Mouse (Mus musculus) liver, embryonic 11.5 days (tissue): Measurements from ENCODE around the gene Cd70. TPM values are rescaled to one million over a fixed set of nuclear protein-coding genes. Genes with fewer than 3 reads are reported as not detected.

Source experiments
- ATAC-seq: fragments of 200-750 bp; cut with Nextera tagmentation; replicated peaks from 2 replicates; pipeline ENCODE4 v1.8.0; 2017; ENCODE audit warnings: moderate number of reproducible peaks, mild to moderate bottlenecking, moderate TSS enrichment, moderate library complexity; ENCODE audit not compliant: low FRiP score
- DNase-seq: peaks from one replicate; pipeline ENCODE4 v3.0.0-alpha.2; 2017; ENCODE audit warnings: low spot score
- H3K27ac ChIP-seq: fragments of 300-500 bp; sonication (generic); 2 replicates; pipeline ENCODE4 v1.5.1; 2014; ENCODE audit warnings: mild to moderate bottlenecking, low read depth, low read length, control low read depth
- H3K27me3 ChIP-seq: fragments of 300-500 bp; sonication (generic); replicated peaks from 2 replicates; pipeline ENCODE4 v1.6.1; 2014; ENCODE audit warnings: low read length, mixed read lengths; ENCODE audit not compliant: control insufficient read depth, insufficient read depth
- H3K36me3 ChIP-seq: fragments of 300-500 bp; sonication (generic); 2 replicates; pipeline ENCODE4 v1.6.1; 2014; ENCODE audit warnings: mild to moderate bottlenecking, low read length, moderate library complexity, mixed read lengths; ENCODE audit not compliant: control insufficient read depth, insufficient read depth
- H3K4me1 ChIP-seq: fragments of 300-500 bp; sonication (generic); replicated peaks from 2 replicates; pipeline ENCODE4 v1.6.1; 2014; ENCODE audit warnings: low read length, mixed read lengths; ENCODE audit not compliant: control insufficient read depth, insufficient read depth
- H3K4me2 ChIP-seq: fragments of 300-500 bp; sonication (generic); 2 replicates; pipeline ENCODE4 v1.6.1; 2014; ENCODE audit warnings: mild to moderate bottlenecking, control low read depth, moderate library complexity
- H3K4me3 ChIP-seq: fragments of 300-500 bp; sonication (generic); 2 replicates; pipeline ENCODE4 v1.5.1; 2014; ENCODE audit warnings: low read depth, low read length, control low read depth
- H3K9ac ChIP-seq: fragments of 300-500 bp; sonication (generic); 2 replicates; pipeline ENCODE4 v1.6.1; 2014; ENCODE audit warnings: low read depth, low read length, control low read depth
- H3K9me3 ChIP-seq: fragments of 300-500 bp; sonication (generic); 2 replicates; pipeline ENCODE4 v1.6.1; 2016; ENCODE audit warnings: low read length, inconsistent platforms, mixed read lengths; ENCODE audit not compliant: control insufficient read depth
- WGBS: fragments of 180-500 bp; shearing (Covaris S2); extraction: QIAGEN DNeasy Blood & Tissue Kit; methylation state at CpG from one replicate; pipeline ENCODE4 v1.1.7; 2014; 5-methylcytosine and 5-hydroxymethylcytosine counted together
- polyA plus RNA-seq: library from polyadenylated mRNA; unstranded; fragments of >200 nt; fragmentation: Nextera tagmentation; extraction: Ambion mirVana; gene quantifications from 2 replicates; pipeline ENCODE4 v1.2.1, GENCODE M21; 2014

Gene Cd70
- not detected in 2 replicates for polyA plus RNA-seq

DNA sequence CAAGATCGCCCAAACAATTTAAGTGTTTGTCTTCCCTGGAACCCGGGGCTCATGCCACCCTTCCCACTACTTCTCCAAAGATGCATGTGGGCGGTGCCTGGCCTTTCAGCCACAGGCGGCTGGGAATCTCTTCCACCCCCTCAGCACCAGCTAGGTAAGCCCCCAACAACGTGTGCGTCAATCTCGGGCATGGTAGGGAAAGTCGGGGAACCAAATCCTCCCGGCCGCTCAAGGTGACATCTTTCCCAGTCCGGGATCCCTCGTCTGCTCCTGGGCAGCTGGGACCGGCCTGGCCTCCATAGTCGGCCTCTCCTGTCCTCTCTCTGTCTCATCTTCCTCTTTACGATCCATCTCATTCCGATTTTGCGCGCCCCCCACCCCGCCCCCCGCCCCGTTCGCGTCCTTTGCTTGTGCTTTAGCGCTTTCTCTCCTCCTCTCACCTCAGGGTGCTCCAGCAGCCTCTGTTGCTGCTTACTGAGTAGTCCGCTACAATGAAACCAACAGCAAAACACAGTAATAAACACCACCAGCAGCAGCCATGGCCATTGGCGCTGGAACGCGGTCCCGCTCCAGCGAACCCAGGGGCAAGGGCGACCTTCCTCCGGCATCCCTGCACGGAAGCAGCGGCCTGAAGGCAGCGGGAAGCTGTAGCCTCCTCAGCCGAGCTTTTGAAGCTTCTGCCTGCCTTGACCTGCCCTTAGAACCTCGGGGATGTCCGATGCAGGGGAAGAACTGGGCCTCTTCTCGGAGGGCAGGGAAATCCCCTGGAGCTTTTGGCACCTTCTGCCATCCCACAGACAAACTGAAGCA lies at the start of gene Cd70:
Gene Cd70, minus strand, starts transcription at position 784 of the 810 bp plus-strand sequence.
- Histone ChIP-seq H3K4me2 (peak within 1 kb of the TSS; percentile 42), H3K4me3 (peak within 1 kb of the TSS; percentile 22), H3K36me3 (no peaks in the 10 kb centered on the region), H3K4me1 (no peaks in the 10 kb centered on the region), H3K9me3 (no peaks in the 10 kb centered on the region), H3K27me3 (peaks cover 52% of the 10 kb centered on the region), H3K27ac (no peak within 1 kb of the TSS), H3K9ac (no peak within 1 kb of the TSS)
- ATAC-seq: no peak
- DNase-seq: peak; percentile 37
- WGBS: 6% methylated on average over 38 of the region's 39 CpGs

DNA sequence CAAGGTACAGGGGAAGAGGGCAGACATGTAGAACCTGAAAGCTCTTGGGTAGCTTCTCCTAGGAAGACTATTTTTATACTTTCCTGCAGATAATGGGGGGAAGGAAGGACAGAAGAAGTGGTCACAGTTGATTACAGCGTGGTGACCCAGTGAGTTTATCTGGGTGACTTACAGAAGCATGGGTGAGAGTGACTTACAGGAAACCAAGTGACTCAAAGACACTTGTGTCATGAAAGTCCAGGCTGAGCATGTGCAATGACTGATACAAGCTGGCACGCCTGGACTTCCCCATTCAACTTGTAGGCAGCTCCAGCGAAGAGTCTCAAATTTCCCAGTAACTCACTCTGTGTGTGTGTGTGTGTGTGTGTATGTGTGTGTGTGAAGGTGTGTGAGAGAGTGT lies 48.7 kb upstream of the Cd70 start:
- Histone ChIP-seq H3K36me3 (no peaks in the 10 kb centered on the region), H3K4me3 (no peak overlapping the region), H3K27me3 (no peaks in the 10 kb centered on the region), H3K4me2 (no peak overlapping the region), H3K27ac (no peak overlapping the region), H3K9me3 (no peaks in the 10 kb centered on the region), H3K9ac (no peak overlapping the region), H3K4me1 (no peaks in the 10 kb centered on the region)
- no peak for DNase-seq
- WGBS: 38% methylated on average over 3 of the region's 3 CpGs
- peak; percentile 37; the same call in 1 of the 2 replicates for ATAC-seq

DNA sequence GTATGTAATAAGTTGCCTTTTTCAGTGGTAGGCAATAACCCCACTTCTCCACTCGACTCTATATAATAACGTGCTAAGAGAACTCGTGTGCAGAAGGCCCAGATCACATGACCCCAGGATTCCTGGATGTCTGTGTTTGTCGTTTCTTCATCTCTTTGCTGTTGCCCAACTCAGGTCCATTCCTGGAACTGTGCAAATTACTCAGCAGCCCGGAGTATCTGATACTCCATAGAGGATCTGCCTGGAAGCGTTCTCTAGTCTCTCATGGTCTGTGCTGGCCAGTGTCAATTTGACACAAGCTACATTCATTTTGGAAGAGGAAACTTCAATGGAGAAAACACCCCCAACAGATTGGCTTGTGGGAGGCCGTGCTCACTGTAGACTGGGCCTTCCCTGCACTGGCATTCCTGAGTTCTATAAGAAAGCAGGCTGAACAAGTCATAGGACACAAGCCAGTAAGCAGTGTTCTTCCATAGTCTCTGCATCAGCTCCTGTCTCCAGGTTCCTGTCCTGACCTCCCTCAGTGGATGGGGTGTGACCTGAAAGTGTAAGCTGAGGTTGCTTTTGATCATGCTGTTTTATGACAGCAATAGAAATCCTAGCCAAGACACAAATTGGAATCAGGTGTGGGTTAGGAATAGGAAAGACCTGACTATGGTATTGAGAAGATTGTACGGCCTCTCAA lies 45.9 kb upstream of the Cd70 start:
- H3K9me3 ChIP-seq: no peaks in the 10 kb centered on the region
- H3K27me3 ChIP-seq: no peaks in the 10 kb centered on the region
- DNase-seq (no peak), ATAC-seq (no peak)
- no peaks in the 10 kb centered on the region for H3K4me1 ChIP-seq
- H3K4me2 ChIP-seq: no peak overlapping the region
- H3K36me3 ChIP-seq: no peaks in the 10 kb centered on the region
- no peak overlapping the region for H3K27ac ChIP-seq
- 74% methylated on average over 8 of the region's 8 CpGs for WGBS
- no peak overlapping the region for H3K4me3 ChIP-seq
- no peak overlapping the region for H3K9ac ChIP-seq

DNA sequence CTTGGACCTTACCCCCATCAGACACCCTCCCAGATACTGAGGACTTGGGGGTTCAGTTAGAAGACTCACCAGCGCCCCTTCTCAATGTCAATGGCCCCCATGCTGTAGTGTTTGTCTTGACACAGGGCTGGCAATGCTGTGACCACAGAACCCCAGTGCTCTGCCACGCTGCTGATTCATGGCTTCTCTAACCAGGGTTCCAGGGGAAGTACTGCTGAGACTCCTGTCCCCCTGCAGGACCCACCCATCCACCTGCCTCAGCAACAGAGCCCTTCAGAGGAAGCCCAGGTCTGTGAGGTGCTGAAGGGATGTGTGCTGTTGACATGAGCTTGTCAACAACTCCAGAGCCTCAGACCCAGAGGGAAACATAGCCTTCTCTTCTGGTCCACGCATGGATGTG lies 45.2 kb upstream of the Cd70 start:
- no peak overlapping the region for H3K27ac ChIP-seq
- WGBS: 56% methylated on average over 3 of the region's 3 CpGs
- H3K4me2 ChIP-seq: no peak overlapping the region
- H3K9me3 ChIP-seq: no peaks in the 10 kb centered on the region
- H3K36me3 ChIP-seq: no peaks in the 10 kb centered on the region
- ATAC-seq: no peak
- no peak for DNase-seq
- no peak overlapping the region for H3K9ac ChIP-seq
- no peak overlapping the region for H3K4me3 ChIP-seq
- H3K4me1 ChIP-seq: no peaks in the 10 kb centered on the region
- H3K27me3 ChIP-seq: no peaks in the 10 kb centered on the region

DNA sequence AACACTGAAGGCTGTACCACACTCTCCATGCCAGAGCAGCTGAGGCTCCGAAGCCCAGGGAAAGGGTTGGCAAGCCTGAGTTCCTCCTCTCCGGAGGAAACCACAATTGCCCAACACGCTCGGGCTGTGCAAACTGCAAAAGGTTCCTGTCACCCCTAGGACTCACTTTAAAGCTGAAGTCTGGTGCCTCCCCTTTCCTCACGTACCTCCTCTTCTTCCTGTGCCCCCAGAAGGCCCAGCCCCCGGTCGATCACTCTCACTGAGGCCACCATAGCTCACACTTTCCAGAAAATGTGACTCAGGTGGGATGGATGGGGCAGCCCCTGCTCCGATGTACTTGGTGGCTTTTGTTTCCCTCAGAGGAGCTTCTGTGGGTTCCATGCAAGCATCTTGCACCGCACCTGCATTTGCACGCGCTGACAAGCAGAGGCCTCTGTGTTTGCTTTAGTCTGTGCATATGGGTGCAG lies 44.5 kb upstream of the Cd70 start, which contains the start of gene Tnfsf14:
Gene Tnfsf14, minus strand, starts transcription at position 137 of the 467 bp plus-strand sequence.
- Histone ChIP-seq H3K27ac (no peak within 1 kb of the TSS), H3K9ac (no peak within 1 kb of the TSS)
- no peak for DNase-seq

DNA sequence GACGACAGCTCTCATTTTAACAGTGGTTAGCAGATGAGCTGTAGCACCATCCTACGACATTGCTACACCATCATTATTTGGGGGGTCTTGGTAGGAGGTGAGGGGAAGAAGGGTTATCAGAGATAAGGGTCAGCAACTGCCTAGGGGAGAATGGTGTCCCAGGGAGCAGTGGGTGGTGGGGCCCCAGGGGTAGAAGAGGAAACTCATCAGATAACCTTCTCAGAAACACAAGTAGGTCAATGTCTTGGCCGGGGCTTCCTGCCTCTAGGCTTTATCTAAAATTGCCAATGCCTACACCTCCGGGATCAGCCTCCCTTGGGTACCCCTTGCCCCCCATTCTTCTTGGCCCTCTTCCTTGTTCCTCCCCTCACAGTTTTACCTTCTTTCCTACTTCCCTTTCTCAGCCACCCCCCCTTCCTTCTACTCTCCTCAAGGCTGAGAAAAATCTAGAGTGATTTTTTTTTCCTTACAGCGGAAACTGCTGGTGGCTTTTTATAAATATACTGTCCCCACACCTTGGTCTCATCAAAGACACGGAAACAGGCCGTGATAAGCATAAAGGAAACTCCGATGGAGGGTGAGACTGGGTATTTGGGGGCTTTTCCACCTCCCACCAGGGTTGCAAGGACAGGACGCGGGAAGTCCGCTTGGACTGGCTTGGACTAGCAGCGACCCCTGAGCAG lies 39.1 kb upstream of the Cd70 start:
- peak overlapping the region; percentile 37; the same call in 1 of the 2 replicates for H3K4me2 ChIP-seq
- H3K4me3 ChIP-seq: no peak overlapping the region
- no peaks in the 10 kb centered on the region for H3K36me3 ChIP-seq
- no peak overlapping the region for H3K27ac ChIP-seq
- no peaks in the 10 kb centered on the region for H3K27me3 ChIP-seq
- ATAC-seq: peak; percentile 21; the same call in 1 of the 2 replicates
- no peak for DNase-seq
- no peaks in the 10 kb centered on the region for H3K9me3 ChIP-seq
- H3K9ac ChIP-seq: no peak overlapping the region
- peaks cover 11% of the 10 kb centered on the region for H3K4me1 ChIP-seq
- 43% methylated on average over 12 of the region's 12 CpGs for WGBS

More for the DNA sequence above, 44.5 kb upstream of the Cd70 start, which contains the start of gene Tnfsf14:
- no peak within 1 kb of the TSS for H3K4me3 ChIP-seq
- no peak for ATAC-seq
- 53% methylated on average over 11 of the region's 11 CpGs for WGBS
- peak within 1 kb of the TSS; percentile 17; the same call in 1 of the 2 replicates for H3K4me2 ChIP-seq
- H3K36me3 ChIP-seq: no peaks in the 10 kb centered on the region
- peaks cover 2% of the 10 kb centered on the region; the same call in 1 of the 2 replicates for H3K4me1 ChIP-seq
- H3K27me3 ChIP-seq: no peaks in the 10 kb centered on the region
- no peaks in the 10 kb centered on the region for H3K9me3 ChIP-seq

DNA sequence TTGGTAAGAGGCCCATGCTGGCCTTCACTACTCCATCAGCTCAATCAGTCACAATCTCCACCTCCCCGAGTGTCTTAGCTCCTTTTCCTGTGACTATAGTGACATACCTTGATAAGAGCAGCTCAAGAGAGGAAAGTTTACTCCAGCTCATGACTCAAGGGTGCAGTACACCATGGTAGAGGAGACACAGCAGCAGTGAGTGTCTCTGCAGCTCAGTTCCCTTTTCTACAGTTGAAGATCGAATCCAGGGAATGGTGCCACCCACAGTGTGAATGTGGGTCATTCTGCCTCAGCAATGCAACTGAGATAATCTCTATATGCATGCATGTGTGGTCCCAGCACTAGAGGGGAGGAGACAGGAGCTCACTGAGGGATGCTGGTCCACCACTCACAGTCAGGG lies 36.1 kb upstream of the Cd70 start:
- Histone ChIP-seq H3K27ac (no peak overlapping the region), H3K4me3 (no peak overlapping the region), H3K27me3 (no peaks in the 10 kb centered on the region), H3K4me1 (peaks cover 11% of the 10 kb centered on the region), H3K9ac (no peak overlapping the region), H3K9me3 (no peaks in the 10 kb centered on the region), H3K36me3 (no peaks in the 10 kb centered on the region), H3K4me2 (no peak overlapping the region)
- WGBS: 34% methylated on average over 2 of the region's 2 CpGs
- ATAC-seq (no peak), DNase-seq (no peak)

DNA sequence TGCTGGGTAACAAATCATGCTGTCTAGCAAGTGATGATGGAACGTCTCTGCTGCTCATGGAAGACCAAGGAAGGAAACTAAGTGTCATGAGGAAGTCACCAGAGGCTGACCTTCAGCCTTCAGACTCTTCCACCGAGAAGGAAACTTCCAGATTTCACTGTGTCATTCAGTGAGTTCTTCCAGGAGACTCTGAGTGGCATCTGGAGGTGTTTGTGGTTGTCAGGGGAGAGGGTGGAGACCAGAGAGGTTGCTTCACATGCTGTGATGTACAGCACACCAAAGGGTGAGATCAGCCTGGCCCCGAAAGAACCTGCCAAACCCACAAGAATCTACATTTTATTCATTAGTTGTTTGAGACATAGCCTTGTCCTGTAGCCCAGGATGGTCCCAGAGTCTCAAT lies 33.3 kb upstream of the Cd70 start:
- ATAC-seq: no peak
- Histone ChIP-seq H3K27me3 (no peaks in the 10 kb centered on the region), H3K4me2 (no peak overlapping the region), H3K9ac (no peak overlapping the region), H3K27ac (no peak overlapping the region), H3K4me1 (no peaks in the 10 kb centered on the region), H3K9me3 (no peaks in the 10 kb centered on the region), H3K4me3 (no peak overlapping the region), H3K36me3 (no peaks in the 10 kb centered on the region)
- WGBS: 46% methylated on average over 3 of the region's 3 CpGs
- no peak for DNase-seq
